Mouse (Mus musculus): ENCODE measurements around the gene Asb3. TPM values are rescaled to one million over a fixed set of nuclear protein-coding genes. Genes with fewer than 3 reads are reported as not detected.

Asb3 gene
- polyA plus RNA-seq (2015; fragmentation: Nextera tagmentation; extraction: Ambion mirVana) = 12.5 and 16.0 TPM in 2 replicates

DNA sequence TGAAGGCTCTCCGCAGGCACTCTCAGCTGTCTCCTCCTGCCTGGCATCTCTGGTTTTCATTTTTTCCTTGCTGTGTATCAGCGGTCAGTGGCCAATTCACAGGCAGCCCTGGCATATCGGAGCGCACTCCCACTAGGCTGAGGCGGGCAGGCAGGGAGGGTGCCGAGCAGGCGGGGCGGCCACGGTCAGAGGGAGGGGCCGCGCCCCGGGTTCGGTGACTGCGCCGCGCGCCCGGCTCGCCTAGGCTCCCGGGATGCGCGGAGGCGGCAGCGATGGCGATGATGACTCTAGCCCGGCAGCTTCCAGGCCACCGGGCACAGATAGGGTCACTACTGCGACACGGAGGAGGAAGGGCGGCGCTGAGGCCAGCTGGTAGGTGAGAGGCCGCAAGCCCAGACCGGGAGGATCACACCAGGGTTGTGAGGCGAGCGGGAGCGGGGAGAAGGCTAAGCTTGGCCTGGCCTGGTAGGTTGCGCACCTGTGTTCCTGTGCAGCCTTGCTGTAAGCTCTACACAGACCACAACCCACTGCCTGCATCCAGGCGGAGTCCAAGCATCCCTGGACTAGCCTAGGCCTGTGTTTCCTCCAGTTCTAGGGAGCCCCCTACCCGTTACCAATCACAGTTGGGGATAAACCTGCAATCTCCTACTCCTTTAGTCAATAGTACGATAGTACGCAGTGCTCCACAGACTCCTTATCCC, at the start of gene Asb3, which contains the start of gene Gpr75:
Gene Asb3 (plus strand): TSS at position 246 of the 701 bp plus-strand sequence.
Gene Gpr75 (plus strand): TSS at position 188 of the 701 bp plus-strand sequence.
- WGBS (ENCODE audit: insufficient replicate concordance) = 8% methylated on average over 41 of the region's 41 CpGs
- Histone ChIP-seq H3K4me3 (replicated peaks) (peak within 1 kb of the TSS; percentile 47), H3K4me2 (peak within 1 kb of the TSS; percentile 65), H3K9me3 (replicated peaks) (no peaks in the 10 kb centered on the region), H3K36me3 (no peaks in the 10 kb centered on the region), H3K9ac (no peak within 1 kb of the TSS), H3K27ac (no peak within 1 kb of the TSS), H3K4me1 (replicated peaks) (peaks cover 8% of the 10 kb centered on the region), H3K27me3 (peaks cover 19% of the 10 kb centered on the region)
- DNase-seq = peak; percentile 10
- peak; percentile 86 for ATAC-seq (ENCODE audit: low read depth)

DNA sequence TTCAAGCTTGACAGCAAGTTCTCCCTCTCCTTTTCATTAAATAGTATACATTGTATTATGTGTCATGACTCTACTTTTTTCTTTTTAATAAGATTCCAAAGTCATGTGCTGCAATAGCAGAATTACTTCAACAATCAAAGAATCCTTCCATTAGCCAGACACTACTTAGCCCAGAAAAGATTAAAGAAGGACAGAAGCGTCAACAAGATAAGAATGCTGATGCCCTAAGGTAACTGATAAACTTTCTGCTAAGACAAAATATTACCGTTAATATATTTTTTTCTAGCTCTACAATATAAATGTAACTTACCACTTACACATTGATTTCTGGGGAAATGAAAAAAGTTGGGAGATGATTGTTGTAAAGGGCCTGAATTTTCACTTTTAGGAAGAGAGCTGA, 46.4 kb upstream of the Asb3 start:
- Histone ChIP-seq H3K4me3 (replicated peaks) (no peak overlapping the region), H3K4me2 (no peak overlapping the region), H3K27me3 (no peaks in the 10 kb centered on the region), H3K36me3 (peaks cover 38% of the 10 kb centered on the region), H3K9me3 (replicated peaks) (no peaks in the 10 kb centered on the region), H3K4me1 (replicated peaks) (no peaks in the 10 kb centered on the region), H3K9ac (no peak overlapping the region), H3K27ac (no peak overlapping the region)
- WGBS (ENCODE audit: insufficient replicate concordance) = 63% methylated on average over 2 of the region's 2 CpGs
- ATAC-seq (ENCODE audit: low read depth) (no peak), DNase-seq (no peak)

DNA sequence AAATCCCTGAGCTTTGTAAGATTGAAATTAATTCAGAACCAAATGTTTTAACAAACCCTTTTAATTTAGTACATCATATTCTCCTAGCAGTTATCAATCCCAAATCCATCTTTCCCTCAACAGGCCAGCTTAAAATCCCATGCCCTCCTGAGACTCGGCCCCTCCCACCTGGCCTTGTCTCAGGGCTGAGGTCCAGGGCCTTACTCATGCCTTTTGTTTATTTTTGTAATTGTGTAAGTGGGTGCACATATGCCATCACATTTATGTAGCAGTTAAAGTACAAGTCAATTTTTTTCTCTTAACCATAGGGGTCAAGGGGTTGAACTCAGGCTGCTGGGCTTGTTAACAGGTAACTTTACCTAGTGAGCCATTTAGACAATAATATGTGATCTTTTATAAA, 40.9 kb upstream of the Asb3 start:
- no peaks in the 10 kb centered on the region for H3K9me3 ChIP-seq (replicated peaks)
- no peaks in the 10 kb centered on the region for H3K4me1 ChIP-seq (replicated peaks)
- no peak overlapping the region for H3K27ac ChIP-seq
- H3K4me3 ChIP-seq (replicated peaks) = no peak overlapping the region
- H3K4me2 ChIP-seq = no peak overlapping the region
- no peaks in the 10 kb centered on the region for H3K27me3 ChIP-seq
- ATAC-seq (ENCODE audit: low read depth) (no peak), DNase-seq (no peak)
- H3K9ac ChIP-seq = no peak overlapping the region
- H3K36me3 ChIP-seq = peaks cover 40% of the 10 kb centered on the region
- 82% methylated on average over 1 of the region's 1 CpGs for WGBS (ENCODE audit: insufficient replicate concordance)

DNA sequence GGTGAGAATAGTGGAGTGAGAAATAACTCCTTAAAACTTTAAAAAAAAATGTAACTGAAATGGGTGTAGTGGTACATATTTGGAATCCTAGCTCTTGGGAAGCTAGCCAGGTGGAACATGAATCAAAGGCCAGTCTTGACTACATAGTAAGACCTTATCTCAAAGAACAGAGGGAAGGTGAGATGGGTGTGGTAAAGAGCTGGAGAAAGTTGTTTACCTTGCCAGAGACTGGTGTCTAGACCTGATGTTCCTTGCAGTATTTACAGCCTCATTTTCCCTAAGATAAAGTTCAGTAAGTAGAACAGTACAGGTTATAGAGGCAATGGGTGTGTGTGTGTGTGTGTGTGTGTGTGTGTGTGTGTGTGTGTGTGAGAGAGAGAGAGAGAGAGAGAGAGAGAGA, 12.8 kb upstream of the Asb3 start:
- Histone ChIP-seq H3K27ac (no peak overlapping the region), H3K4me3 (replicated peaks) (no peak overlapping the region), H3K27me3 (no peaks in the 10 kb centered on the region), H3K9me3 (replicated peaks) (no peaks in the 10 kb centered on the region), H3K4me1 (replicated peaks) (peaks cover 3% of the 10 kb centered on the region; the same call in 1 of the 2 replicates), H3K4me2 (no peak overlapping the region), H3K9ac (no peak overlapping the region), H3K36me3 (peaks cover 34% of the 10 kb centered on the region)
- ATAC-seq (ENCODE audit: low read depth) (no peak), DNase-seq (no peak)

DNA sequence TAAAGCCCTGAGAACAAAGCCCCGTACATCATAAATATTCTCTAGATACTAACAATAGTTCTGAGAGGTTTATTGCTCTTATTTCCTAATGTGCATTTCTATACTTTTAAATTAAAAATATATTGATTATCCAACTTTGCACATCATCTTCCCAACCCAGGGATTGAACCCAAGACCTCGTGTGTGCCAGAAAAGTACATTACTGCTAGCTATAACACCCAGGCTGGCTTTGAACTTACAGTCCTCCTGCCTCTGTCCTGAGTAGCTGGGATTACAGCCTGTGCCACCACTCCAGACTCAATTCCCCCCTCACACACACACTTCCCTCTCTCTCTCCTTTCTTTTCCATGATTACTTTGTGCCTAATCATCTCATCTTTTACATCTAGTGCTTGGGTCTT, 2.9 kb downstream of the Asb3 start:
- no peaks in the 10 kb centered on the region for H3K9me3 ChIP-seq (replicated peaks)
- peaks cover 8% of the 10 kb centered on the region for H3K4me1 ChIP-seq (replicated peaks)
- H3K36me3 ChIP-seq = no peaks in the 10 kb centered on the region
- peaks cover 19% of the 10 kb centered on the region for H3K27me3 ChIP-seq
- no peak overlapping the region for H3K9ac ChIP-seq
- 79% methylated on average over 2 of the region's 2 CpGs for WGBS (ENCODE audit: insufficient replicate concordance)
- no peak overlapping the region for H3K4me2 ChIP-seq
- DNase-seq (no peak), ATAC-seq (ENCODE audit: low read depth) (no peak)
- no peak overlapping the region for H3K27ac ChIP-seq
- no peak overlapping the region for H3K4me3 ChIP-seq (replicated peaks)

DNA sequence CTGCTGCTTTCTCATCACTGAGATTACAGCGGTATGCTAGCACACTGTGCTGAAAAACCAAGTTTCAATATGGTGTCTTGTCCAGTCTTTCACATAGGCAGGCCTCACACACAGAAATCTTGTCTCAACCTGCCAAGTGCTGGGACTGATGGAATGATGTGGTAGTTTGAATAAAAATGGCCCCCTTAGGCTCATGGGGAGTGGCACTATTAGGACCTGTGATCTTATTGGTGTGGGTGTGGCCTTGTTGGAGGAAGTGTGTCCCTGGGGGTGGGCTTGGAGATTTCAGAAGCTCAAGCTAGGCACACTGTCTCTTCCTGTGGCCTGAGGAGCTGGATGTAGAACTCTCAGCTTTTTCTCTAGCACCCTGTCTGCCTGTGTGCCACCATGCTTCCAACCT, 11.0 kb downstream of the Asb3 start:
- no peaks in the 10 kb centered on the region for H3K4me1 ChIP-seq (replicated peaks)
- 76% methylated on average over 1 of the region's 1 CpGs for WGBS (ENCODE audit: insufficient replicate concordance)

DNA sequence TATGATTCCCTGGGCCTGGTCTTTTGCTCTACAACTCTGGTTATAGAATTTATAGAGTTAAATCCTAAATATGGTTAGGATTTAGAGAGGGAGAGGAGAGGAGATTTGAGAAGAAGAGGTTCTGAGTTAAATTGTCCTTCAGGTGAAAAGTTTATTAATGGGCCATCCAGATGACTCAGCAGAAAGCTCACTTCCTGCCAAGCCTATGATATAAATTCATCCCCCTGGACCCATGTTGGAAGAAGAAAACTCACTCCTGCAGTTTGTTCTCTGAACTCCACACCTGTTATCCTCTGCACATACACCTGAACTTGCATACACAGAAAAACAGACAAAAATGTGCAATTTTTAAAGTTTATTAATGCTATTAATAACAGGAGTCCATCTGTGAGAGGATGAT, 14.1 kb downstream of the Asb3 start:
- Histone ChIP-seq H3K36me3 (no peaks in the 10 kb centered on the region), H3K27ac (no peak overlapping the region), H3K27me3 (no peaks in the 10 kb centered on the region), H3K4me2 (no peak overlapping the region), H3K4me3 (replicated peaks) (no peak overlapping the region), H3K9me3 (replicated peaks) (no peaks in the 10 kb centered on the region), H3K4me1 (replicated peaks) (no peaks in the 10 kb centered on the region), H3K9ac (no peak overlapping the region)
- no peak for ATAC-seq (ENCODE audit: low read depth)
- DNase-seq = no peak

More for the DNA sequence above, 11.0 kb downstream of the Asb3 start:
- H3K4me3 ChIP-seq (replicated peaks) = no peak overlapping the region
- no peak for DNase-seq
- no peaks in the 10 kb centered on the region for H3K9me3 ChIP-seq (replicated peaks)
- no peaks in the 10 kb centered on the region for H3K27me3 ChIP-seq
- H3K9ac ChIP-seq = no peak overlapping the region
- no peak overlapping the region for H3K4me2 ChIP-seq
- no peak overlapping the region for H3K27ac ChIP-seq
- no peak for ATAC-seq (ENCODE audit: low read depth)
- H3K36me3 ChIP-seq = no peaks in the 10 kb centered on the region

DNA sequence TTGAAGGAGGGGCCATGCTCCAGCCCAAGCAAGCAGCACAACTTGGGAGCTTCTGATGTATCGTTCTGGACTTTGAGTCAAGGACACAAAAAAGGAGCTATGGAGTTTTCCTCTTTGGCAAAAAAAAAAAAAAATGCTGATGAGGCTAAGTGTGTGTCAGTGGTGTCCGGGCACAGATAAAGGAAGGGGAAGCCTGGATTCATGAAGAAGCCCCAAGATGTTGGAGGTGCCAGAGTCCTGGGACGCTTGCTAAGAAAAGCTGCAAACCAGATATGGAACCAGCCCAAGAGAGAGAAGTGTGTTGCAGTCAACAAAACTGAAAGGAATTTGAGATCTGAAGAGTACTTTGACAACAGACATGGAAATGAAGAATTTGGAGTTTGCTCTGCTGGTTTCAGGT, 27.1 kb downstream of the Asb3 start:
- H3K27ac ChIP-seq = no peak overlapping the region
- ATAC-seq (ENCODE audit: low read depth) = no peak
- H3K4me2 ChIP-seq = no peak overlapping the region
- no peaks in the 10 kb centered on the region for H3K36me3 ChIP-seq
- H3K9me3 ChIP-seq (replicated peaks) = no peaks in the 10 kb centered on the region
- 68% methylated on average over 3 of the region's 3 CpGs for WGBS (ENCODE audit: insufficient replicate concordance)
- DNase-seq = no peak
- no peak overlapping the region for H3K4me3 ChIP-seq (replicated peaks)
- no peaks in the 10 kb centered on the region for H3K4me1 ChIP-seq (replicated peaks)
- H3K27me3 ChIP-seq = no peaks in the 10 kb centered on the region
- no peak overlapping the region for H3K9ac ChIP-seq

DNA sequence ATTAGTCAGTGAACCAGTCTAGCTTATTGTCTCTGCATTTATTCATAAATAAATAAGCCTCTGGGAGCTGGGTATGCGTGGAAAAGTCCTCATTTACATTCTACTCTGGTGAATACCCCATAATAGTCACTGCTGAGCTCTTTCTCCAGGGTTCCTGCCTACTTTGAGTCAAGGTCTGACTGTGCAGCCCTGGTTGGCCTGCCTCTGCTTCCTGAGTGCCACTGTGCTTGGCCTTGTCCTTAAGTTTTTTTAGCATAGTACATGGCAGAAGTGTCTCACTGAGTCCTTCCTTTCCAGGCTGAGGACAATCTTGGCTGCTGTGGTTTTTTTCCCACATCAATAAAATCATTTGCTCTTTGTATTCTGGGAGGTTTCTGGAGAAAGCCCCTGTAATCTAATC, 35.4 kb downstream of the Asb3 start:
- 56% methylated on average over 1 of the region's 1 CpGs for WGBS (ENCODE audit: insufficient replicate concordance)
- no peak for ATAC-seq (ENCODE audit: low read depth)
- H3K27me3 ChIP-seq = no peaks in the 10 kb centered on the region
- H3K9me3 ChIP-seq (replicated peaks) = no peaks in the 10 kb centered on the region
- H3K4me3 ChIP-seq (replicated peaks) = no peak overlapping the region
- H3K36me3 ChIP-seq = peaks cover 5% of the 10 kb centered on the region; the same call in 1 of the 2 replicates
- no peak overlapping the region for H3K4me2 ChIP-seq
- H3K27ac ChIP-seq = no peak overlapping the region
- H3K9ac ChIP-seq = no peak overlapping the region
- H3K4me1 ChIP-seq (replicated peaks) = no peaks in the 10 kb centered on the region
- DNase-seq = no peak

DNA sequence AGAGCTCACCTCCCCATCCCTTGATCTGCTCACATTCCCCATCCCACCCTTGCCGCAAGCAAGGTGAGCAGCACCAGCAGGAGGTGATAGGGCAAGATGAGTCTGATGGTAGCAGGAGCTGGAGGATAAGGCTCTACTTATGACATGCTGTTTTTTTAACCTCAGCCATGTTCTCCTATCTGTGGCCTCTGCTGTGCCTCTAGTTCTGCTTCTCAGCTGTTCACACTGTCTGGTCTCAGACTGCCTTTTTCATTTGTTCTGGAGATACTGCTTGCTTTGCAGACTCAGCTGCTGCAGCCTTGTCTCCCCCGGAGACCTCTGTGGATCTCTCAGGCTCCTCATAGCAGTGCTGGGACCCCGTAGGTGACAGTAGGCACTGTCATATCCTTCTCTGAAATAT, 38.1 kb downstream of the Asb3 start:
- DNase-seq (no peak), ATAC-seq (ENCODE audit: low read depth) (no peak)
- Histone ChIP-seq H3K4me2 (no peak overlapping the region), H3K27me3 (no peaks in the 10 kb centered on the region), H3K36me3 (peaks cover 5% of the 10 kb centered on the region; the same call in 1 of the 2 replicates), H3K9me3 (replicated peaks) (no peaks in the 10 kb centered on the region), H3K9ac (no peak overlapping the region), H3K4me3 (replicated peaks) (no peak overlapping the region), H3K4me1 (replicated peaks) (peaks cover 4% of the 10 kb centered on the region; the same call in 1 of the 2 replicates), H3K27ac (no peak overlapping the region)
- WGBS (ENCODE audit: insufficient replicate concordance) = 88% methylated on average over 3 of the region's 3 CpGs

DNA sequence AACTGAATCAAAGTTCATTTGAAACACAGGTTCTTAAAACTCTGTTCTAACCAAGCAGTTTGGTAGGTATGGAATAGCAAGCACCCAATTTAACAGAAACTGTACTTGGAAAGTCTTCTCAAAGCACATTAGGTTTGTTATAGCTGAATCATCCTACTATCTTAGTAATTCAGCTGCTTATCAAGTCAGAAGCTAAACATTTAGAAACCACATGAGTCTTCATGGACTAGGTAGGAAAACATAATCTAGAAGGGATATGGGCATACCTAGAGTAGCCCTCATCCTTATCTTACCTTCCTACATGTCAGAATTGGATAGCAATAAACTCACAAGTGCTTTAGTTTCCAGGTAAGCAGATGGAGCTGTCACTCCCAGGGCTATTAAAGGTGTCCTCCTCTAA, 42.9 kb downstream of the Asb3 start:
- H3K27me3 ChIP-seq = no peaks in the 10 kb centered on the region
- H3K27ac ChIP-seq = no peak overlapping the region
- ATAC-seq (ENCODE audit: low read depth) (peak; percentile 77; the same call in 1 of the 2 replicates), DNase-seq (no peak)
- H3K4me1 ChIP-seq (replicated peaks) = peaks cover 8% of the 10 kb centered on the region; the same call in 1 of the 2 replicates
- peaks cover 21% of the 10 kb centered on the region for H3K36me3 ChIP-seq
- H3K9ac ChIP-seq = no peak overlapping the region
- H3K4me2 ChIP-seq = no peak overlapping the region
- H3K4me3 ChIP-seq (replicated peaks) = no peak overlapping the region
- no peaks in the 10 kb centered on the region for H3K9me3 ChIP-seq (replicated peaks)

DNA sequence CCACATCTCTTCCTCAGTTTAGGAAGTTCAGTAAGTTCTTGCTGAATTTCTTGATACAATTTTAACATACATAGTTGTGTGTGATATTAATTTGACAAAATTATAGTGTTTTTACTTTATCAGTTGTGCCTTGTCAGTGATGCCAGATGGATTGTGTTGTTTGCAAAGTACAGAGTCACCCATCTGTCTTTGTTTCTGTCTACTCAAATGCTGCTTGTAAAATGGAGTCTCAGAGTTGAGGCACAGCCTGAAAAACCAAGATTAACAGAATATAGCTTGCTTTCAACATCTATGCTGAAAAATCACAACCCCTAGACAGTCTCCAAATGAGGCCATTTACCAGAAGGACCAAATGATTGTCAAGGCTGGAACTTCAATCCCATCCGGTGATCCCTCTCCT, 43.3 kb downstream of the Asb3 start:
- Histone ChIP-seq H3K27ac (no peak overlapping the region), H3K9ac (no peak overlapping the region), H3K4me1 (replicated peaks) (peaks cover 8% of the 10 kb centered on the region; the same call in 1 of the 2 replicates), H3K4me3 (replicated peaks) (no peak overlapping the region), H3K27me3 (no peaks in the 10 kb centered on the region), H3K36me3 (peaks cover 21% of the 10 kb centered on the region), H3K4me2 (no peak overlapping the region), H3K9me3 (replicated peaks) (no peaks in the 10 kb centered on the region)
- no peak for ATAC-seq (ENCODE audit: low read depth)
- WGBS (ENCODE audit: insufficient replicate concordance) = 90% methylated on average over 1 of the region's 1 CpGs
- no peak for DNase-seq
